Mouse (Mus musculus): Measurements from ENCODE around the gene Cds2. TPM values are rescaled to one million over a fixed set of nuclear protein-coding genes. Genes with fewer than 3 reads are reported as not detected.
"Not testable (repeated sequence)": the region's sequence is repeated elsewhere in the genome, so short reads cannot be mapped to it uniquely, and the experiment has no call there.

Cds2 gene
- total RNA-seq, 2 experiments from 2014 or later: 251 to 285 TPM

DNA sequence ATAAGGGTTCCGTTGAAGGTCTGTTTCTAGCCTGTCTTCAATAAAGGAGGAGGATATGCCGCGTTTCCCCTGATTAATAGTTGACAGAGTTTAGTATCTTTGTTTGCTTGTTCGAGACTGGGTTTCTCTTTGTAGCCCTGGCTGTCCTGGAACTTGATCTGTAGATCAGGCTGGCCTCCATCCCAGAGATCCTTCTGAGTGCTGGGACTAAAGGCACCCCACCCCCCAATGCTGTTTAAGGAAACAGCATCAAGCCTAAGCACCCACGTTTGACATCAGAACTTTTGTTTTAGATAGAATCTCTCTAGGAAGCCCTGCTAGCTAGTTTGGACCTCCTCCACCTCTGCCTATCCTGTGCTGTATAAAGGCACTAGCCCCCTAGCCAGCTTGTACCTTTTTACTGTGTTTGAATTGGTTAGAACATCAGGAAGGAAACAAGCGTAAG, 1.3 kb downstream of the Cds2 start:
- DNase-seq (ENCODE audit: low spot score in 2 of 2): no peak

- DNase-seq (ENCODE audit: low spot score in 2 of 2): no peak
Measured at GRCm38 (mm10) chr2:132265196-132265595, 2.2 kb downstream of the Cds2 start.

DNA sequence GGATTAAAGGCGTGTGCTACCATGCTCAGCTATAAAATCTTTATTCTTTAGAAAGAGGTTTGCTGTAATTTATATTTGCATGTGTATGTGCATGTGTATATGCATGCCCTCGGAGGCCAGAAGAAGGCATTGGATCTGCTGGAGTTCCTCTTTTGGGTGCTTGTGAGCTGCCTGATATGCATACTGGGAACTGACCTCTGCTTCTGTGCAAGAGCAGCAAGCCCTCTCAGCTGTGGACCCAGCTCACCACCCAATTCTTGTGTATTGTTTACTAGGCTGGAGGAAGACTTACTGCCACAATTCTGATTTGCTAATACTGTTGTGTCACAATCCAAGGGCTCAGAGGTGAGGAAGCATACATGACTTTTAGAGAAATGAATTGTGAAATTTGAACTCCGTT, 3.1 kb downstream of the Cds2 start:
- DNase-seq (ENCODE audit: low spot score in 2 of 2): no peak

DNA sequence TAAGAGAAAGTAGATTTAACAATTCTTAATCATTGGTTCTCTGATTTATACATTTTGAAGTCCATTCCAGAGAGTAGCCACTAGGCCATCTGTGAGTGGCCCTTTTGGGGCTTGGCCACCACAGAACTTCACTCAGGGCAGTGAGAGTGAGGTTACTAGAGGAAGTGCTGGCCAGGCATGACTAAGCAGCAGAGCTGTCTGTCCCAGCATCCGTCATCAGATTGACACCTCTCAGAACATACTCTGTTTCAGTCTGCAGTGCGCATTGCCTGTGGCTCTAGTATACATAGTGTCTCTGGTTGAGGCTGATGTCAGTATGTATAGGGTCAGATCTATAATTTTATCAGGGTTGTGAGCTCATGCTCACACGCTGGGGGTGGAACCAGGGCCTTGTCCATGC, 6.3 kb downstream of the Cds2 start:
- no peak for DNase-seq (ENCODE audit: low spot score in 2 of 2)

GRCm38 (mm10) chr2:132270331-132270951, 7.5 kb downstream of the Cds2 start:
- no peak for DNase-seq (ENCODE audit: low spot score in 2 of 2)

DNA sequence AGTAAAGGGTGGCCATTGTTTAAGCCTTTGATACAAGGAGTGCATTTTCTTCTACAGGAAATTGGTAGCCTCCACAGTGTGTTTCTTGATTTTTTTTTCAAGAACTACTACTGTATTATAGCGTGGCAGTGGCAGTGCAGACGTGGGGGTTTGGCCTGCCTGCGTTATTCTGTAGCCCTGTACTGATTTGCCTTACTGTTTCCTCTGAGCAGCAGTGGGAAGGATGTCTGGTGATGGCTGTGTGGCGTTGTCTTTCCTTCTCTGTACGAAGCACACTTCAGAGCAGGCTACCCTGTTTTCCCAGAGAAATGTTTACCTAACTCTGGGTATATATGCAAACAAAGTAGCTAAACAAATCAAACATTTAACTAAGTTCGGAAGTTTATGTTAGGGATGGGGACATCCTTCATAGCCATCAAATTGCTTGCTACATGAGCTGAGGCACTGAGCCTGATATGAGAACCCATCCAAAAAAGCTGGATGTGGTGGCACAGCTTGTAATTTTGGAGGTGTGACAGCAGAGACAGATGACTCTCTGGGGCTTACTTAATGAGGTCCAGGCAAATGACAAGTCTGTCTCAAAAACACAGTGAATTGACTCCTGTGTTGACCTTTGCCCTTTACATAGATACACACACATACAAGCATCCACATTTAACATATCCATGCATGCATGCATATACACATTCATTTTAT, 9.9 kb downstream of the Cds2 start:
- no peak for DNase-seq (ENCODE audit: low spot score in 2 of 2)

DNA sequence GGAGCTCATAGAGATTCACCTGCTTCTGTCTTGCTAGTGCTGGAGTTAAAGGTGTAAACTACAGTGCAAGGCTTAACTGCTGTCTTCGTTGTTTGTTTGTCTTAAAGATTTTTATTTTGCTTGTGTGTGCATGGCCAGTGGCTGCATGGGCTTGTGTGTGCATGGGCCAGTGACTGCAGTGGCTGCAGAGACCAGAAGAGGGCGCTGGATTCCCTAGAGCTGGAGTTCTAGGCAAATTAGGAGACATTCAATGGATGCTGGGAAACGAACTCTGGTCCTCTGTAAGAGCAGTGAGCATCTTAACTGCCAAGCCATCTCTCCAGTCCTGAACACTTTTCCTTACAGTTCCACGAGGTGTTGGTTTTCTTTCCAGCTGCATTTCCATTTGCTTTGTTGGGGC, 12.6 kb downstream of the Cds2 start:
- no peak for DNase-seq (ENCODE audit: low spot score in 2 of 2)

GRCm38 (mm10) chr2:132276249-132276648, 13.3 kb downstream of the Cds2 start:
- no peak for DNase-seq (ENCODE audit: low spot score in 2 of 2)

DNA sequence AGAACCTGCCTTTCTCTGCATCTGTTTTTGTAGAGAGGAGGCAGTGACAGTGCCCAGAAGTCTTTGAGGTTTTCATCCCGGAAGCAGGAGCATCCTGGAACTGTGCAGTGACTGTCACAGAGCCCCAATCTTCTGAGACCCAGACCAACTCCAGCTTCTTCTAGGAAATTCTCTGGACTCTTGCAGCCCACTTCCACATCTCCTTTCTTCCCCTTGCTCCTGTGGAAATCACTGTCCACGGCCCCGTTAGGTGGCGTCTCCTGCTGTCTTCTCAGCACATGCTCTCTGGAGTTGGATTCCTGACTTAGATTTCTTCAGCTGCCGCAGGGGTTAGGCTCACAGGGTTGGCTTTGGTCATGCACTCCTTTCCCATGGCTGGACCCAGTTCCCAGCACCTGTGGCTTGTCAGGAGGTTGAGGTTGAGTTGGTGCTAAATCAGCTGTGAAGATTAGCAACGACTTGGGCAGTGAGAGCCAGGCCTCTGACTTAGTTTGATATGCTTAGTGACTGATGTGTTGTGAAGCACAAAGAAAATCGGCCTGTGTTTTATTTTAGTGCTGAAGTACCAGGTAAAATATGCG, 15.4 kb downstream of the Cds2 start:
- no peak for DNase-seq (ENCODE audit: low spot score in 2 of 2)

DNA sequence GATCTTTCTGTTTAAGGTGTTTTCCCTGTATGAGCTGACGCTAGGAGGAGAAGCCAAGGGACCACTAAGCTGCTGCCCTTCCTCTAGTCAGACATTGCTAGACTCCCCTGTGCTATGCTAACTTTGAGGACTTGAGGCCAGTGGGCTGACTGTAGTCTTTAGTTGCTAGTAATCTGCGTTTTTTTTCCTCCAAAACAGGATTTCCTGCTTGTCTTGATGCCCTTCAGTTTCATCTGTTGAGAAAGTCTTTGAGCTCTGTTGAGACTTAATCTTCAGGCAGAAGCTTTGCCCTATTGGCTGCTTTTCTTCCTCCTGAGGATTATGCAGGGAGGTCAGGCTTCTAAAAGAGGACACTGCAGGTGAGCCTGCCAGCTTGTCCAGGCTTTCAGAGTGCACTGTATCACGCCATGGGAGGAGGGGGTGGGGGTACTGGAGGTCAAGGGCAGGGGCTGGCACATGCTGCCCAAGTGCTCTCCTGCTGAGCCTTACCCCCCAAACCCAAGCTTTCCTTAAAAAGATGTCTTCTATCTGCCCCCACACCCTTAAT, 16.5 kb downstream of the Cds2 start:
- no peak for DNase-seq (ENCODE audit: low spot score in 2 of 2)

GRCm38 (mm10) chr2:132279978-132280377, 17.0 kb downstream of the Cds2 start:
- no peak for DNase-seq (ENCODE audit: low spot score in 2 of 2)

DNA sequence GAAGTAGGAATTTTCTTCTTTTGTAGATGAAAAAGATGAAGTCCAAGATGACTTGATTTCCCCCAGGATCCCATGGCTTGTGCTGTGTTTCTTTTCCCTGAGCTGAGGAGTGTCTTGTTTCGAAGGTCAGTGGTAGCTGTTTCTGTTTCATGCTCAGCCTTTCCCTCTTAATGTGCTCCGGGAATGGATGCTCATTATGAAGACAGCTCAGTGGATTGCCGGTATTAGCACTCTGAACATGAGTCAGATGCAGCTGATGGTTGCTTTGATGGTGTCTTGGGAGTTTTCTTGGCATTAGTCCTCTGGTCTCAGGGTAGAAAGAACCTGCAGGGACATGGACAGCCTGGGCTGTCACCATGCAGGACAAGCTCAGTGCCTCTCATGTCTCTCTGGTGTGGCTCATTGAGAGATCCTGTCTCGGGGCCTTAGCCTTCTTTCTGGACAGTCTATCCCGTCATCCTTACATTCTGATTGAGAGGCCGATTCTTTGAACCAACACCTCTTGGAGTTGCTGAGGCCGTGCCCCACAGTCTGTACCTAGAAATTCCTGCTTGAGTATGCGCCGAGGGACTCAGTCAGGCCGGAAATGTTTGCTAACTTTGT, 17.7 kb downstream of the Cds2 start:
- no peak for DNase-seq (ENCODE audit: low spot score in 2 of 2)

DNA sequence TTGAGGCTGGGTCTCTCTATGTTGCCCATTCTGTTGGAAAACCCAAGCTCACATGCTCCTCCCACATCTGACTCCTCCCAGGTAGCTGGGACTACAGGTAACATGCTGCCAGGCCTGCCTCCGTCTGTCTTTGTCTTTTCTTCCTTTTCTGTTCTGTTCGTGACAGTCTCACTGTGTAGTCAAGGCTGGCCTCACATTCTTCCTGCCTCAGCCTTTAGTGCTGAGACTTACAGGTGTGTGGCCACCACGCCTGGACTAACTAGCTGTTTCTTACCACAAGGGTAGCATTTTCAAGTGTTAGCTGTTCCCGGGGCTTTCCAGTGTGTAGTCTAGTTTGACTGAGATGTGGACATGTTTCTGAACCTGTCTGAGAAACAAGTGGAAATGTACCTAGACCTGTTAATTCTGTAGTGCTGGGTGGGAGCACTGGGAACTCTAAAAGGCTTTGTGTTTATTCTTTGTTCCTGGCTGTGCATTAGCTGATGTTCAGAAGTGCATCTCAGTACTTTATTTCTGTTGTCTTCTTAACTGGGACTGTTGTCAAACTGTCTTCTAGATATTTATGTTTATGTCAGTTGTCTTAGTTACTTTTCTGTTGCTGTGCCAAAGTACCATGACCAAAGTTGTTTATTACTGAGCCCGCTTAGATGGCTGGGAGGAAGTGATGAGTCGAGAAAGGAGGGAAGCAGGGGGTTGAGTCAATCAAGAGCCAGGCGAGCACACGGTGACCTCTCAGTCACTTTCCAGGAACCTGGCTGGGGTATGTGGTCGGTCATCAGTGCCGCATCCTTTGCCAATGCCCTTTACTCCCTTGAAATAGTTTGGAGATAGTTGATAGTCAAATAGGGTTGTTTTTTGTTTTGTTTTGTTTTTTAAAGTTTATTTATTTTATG, 18.9 kb downstream of the Cds2 start:
- DNase-seq (ENCODE audit: low spot score in 2 of 2): no peak

- DNase-seq (ENCODE audit: low spot score in 2 of 2): no peak
Measured at GRCm38 (mm10) chr2:132282453-132283174, 19.7 kb downstream of the Cds2 start.

- DNase-seq (ENCODE audit: low spot score in 2 of 2): no peak
Measured at GRCm38 (mm10) chr2:132283236-132284070, 20.5 kb downstream of the Cds2 start.

- no peak for DNase-seq (ENCODE audit: low spot score in 2 of 2)
Measured at GRCm38 (mm10) chr2:132284492-132285139, 21.7 kb downstream of the Cds2 start.

DNA sequence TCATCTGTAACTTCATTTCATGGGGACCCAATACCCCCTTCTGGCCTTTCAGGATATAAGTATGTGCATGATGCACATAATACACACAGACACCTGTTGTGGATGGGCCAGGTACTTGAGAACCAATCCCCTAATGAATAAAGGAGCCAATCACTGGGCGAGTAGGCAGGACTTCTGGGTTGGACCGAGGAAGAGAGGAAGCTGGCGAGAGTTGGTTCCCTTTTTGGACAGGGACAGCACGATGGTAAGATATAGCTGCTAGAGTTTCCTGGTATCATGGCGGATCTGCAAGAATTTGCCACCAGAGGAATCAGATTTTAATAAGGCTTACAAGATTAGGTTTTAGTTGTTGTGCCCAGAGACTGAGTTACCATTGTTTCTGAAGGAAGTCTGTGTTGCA, 22.8 kb downstream of the Cds2 start:
- not testable (repeated sequence) for DNase-seq (ENCODE audit: low spot score in 2 of 2)

DNA sequence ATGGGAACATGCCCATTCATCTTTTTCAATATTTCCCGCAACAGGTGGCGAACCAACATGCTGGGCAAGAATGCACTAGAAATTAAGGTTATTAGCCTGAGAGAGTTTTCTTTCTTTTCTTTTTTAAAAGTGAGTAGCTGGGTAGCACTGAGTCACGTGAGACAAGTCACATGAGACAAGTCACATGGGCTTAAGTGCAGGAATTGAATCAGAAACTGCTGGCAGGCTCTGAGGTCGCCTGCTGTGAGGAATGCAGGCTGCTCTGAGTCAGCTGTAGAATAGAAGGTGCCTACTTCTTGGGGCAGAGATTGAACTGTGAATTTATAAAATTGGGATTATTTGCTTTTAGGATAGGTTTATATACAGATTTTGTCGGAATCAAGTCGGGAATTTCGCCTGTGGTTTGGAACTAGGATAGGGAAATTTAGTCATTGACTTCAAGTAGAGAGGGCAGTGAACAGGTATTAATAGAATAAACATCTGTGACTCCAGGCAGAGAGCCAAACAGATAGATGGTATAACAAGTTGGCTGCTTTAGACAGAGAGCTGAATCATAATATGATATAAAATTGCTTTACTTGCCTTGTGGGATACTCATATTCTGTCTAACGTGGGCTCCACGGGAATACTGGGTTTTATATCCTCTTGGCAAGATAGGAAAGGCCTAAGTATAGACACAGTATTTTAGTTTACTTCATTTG, 23.6 kb downstream of the Cds2 start:
- DNase-seq (ENCODE audit: low spot score in 2 of 2): no peak
